Mouse (Mus musculus): Measurements from ENCODE around the gene Tbc1d10b.

Gene Tbc1d10b

GRCm38 (mm10) chr7:127225147-127225995, 17.1 kb upstream of the Tbc1d10b start:
- DNase-seq (ENCODE audit: low spot score in 2 of 2), result no peak

GRCm38 (mm10) chr7:127224616-127225015, 16.3 kb upstream of the Tbc1d10b start:
- DNase-seq (ENCODE audit: low spot score in 2 of 2), result no peak

GRCm38 (mm10) chr7:127223515-127224478, 15.5 kb upstream of the Tbc1d10b start:
- no peak for DNase-seq (ENCODE audit: low spot score in 2 of 2)

- DNase-seq (ENCODE audit: low spot score in 2 of 2), result no peak
Measured at GRCm38 (mm10) chr7:127223106-127223505, 14.8 kb upstream of the Tbc1d10b start.

GRCm38 (mm10) chr7:127220440-127220839, 12.2 kb upstream of the Tbc1d10b start:
- peak; percentile 48 to 50 for DNase-seq (ENCODE audit: low spot score in 2 of 2)

GRCm38 (mm10) chr7:127218670-127219069, 10.4 kb upstream of the Tbc1d10b start:
- DNase-seq (ENCODE audit: low spot score in 2 of 2), result peak in 1 of 2 experiments; percentile 38

GRCm38 (mm10) chr7:127217901-127218642, 9.8 kb upstream of the Tbc1d10b start:
- DNase-seq (ENCODE audit: low spot score in 2 of 2), result peak; percentile 72 to 85

- no peak for DNase-seq (ENCODE audit: low spot score in 2 of 2)
Measured at GRCm38 (mm10) chr7:127217475-127217874, 9.2 kb upstream of the Tbc1d10b start.

GRCm38 (mm10) chr7:127216307-127216706, 8.0 kb upstream of the Tbc1d10b start:
- DNase-seq (ENCODE audit: low spot score in 2 of 2), result no peak

GRCm38 (mm10) chr7:127214981-127215871, 7.0 kb upstream of the Tbc1d10b start:
- DNase-seq (ENCODE audit: low spot score in 2 of 2), result peak; percentile 72 to 75

GRCm38 (mm10) chr7:127214521-127214920, 6.3 kb upstream of the Tbc1d10b start:
- no peak for DNase-seq (ENCODE audit: low spot score in 2 of 2)

GRCm38 (mm10) chr7:127213930-127214329, 5.7 kb upstream of the Tbc1d10b start:
- DNase-seq (ENCODE audit: low spot score in 2 of 2), result no peak

GRCm38 (mm10) chr7:127213485-127213884, 5.2 kb upstream of the Tbc1d10b start:
- peak in 1 of 2 experiments; percentile 49 for DNase-seq (ENCODE audit: low spot score in 2 of 2)

- no peak for DNase-seq (ENCODE audit: low spot score in 2 of 2)
Measured at GRCm38 (mm10) chr7:127212432-127213250, 4.4 kb upstream of the Tbc1d10b start.

- peak; percentile 45 to 46 for DNase-seq (ENCODE audit: low spot score in 2 of 2)
Measured at GRCm38 (mm10) chr7:127211014-127211745, 2.9 kb upstream of the Tbc1d10b start.

- DNase-seq (ENCODE audit: low spot score in 2 of 2), result no peak
Measured at GRCm38 (mm10) chr7:127210266-127210665, 2.0 kb upstream of the Tbc1d10b start.

GRCm38 (mm10) chr7:127209851-127210250, 1.6 kb upstream of the Tbc1d10b start:
- DNase-seq (ENCODE audit: low spot score in 2 of 2), result no peak

GRCm38 (mm10) chr7:127208553-127209438, 528 bp upstream of the Tbc1d10b start, which contains the start of gene Mylpf:
Mylpf (plus strand) TSS chr7:127208890.
- DNase-seq (ENCODE audit: low spot score in 2 of 2), result peak; percentile 95 to 96
